Mouse (Mus musculus): ENCODE measurements around the gene Nol3.
"Not testable (repeated sequence)": the region's sequence is repeated elsewhere in the genome, so short reads cannot be mapped to it uniquely, and the experiment has no call there.

Gene Nol3

DNA sequence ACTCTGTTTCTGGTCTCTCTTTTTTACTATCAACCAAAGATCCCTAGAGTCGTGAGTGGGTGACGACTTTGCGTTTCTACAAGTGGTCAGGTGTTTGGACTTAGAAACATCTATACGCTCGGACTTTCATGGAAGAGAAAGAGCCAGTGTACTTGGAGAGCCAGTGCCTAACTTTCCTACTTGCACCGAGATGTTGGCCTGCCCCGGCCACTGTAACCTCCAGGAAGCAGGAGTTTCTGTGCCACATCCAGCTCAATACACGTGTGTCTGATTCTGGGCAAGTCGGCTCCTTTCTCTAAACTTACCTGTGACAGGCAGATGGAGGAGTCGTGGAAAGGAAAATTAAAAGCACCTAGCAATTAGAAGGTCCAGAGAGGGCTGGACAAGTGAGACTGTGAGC lies at the start of gene Nol3:
Gene Nol3 (plus strand): TSS at position 301 of the 400 bp plus-strand sequence.
- DNase-seq = no peak

DNA sequence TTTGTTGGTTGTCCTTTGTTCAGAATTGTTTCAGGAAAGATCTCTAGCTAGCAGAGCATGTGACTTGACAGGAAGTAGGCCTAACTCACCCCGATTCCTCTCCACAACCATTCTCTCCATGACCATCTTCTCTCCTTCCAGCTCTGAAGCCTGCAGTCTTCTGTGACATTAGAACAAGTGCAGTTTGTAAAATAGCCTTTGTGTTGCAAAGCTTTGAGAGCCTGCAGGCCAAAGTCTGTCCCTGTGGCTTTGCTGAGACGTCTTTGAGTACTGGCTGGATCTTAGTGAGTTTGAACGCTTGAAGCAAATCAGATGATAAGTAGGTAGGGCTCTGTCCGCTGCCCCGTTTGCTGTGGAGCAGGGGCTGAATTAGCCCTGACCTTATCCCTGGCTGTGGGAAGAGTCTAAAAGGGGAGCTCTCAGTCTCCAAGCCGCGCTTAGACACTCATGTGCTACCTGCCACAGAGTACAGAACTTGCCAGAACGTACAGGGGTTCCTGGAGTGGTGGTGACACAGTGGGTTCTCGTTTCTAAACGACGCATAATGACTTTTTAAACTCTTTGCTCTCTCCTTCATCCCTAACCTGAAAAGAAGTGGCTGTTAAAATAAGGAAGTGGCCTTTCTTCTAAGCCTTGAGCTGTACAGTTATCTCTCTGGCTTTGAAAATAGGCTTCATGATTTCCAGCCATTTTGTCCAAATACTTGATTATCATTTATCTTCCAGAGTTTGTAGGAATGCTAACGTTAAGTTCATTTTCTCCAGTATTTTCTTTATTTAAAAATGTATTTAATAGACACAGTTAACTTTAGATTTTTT lies 44.2 kb upstream of the Nol3 start:
- DNase-seq = no peak

DNA sequence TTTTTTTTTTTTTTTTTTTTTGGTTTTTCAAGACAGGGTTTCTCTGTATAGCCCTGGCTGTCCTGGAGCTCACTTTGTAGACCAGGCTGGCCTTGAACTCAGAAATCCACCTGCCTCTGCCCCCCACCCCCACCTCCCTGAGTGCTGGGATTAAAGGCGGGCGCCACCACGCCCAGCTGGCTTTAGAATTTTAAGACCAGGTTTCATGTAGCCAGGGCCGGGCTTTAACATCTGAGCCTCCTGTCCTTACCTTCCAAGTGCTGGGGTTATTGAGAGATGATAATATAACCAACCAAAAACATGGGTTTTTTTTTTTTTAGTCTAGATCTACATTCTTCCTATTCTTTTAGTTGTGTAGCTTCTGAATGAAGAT lies 43.6 kb upstream of the Nol3 start:
- DNase-seq = not testable (repeated sequence)

DNA sequence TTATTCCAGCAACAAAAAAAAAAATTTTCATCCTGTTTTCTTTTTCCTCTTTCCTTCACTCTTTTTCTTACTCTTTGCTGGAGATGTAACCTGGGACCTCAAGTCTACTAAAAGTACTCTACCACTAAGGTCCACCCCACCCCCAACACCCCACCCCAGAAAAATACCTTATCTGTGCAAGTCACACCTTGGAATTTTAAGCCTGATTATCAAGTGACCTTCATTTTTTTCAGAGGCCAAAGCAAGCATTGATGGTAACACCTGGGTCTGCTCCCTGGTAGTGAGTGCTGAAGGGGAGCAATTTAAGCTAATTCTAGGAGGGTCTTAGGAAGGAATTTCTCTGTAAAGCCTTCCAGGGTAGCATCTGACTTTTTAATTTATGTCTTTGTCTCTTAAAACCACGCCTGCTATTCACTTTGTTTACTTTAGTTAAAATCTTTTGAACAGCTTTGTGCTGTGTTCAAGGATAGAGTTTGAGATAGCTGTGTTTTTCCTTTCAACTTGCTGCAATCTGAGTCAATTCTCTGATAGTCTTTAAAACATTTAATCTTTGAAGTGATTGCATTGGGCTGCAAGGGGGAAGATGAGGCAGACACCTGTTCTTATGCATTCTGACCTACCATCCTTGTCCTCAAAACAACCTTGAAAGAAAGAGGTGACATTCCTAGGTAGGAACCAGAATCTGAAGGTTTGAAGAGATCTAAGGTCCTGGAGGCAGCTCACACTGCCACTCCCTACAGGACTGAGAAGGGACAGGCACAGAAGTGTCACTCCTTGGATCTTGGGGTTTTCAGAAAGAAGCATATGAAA lies 42.6 kb upstream of the Nol3 start:
- no peak for DNase-seq

DNA sequence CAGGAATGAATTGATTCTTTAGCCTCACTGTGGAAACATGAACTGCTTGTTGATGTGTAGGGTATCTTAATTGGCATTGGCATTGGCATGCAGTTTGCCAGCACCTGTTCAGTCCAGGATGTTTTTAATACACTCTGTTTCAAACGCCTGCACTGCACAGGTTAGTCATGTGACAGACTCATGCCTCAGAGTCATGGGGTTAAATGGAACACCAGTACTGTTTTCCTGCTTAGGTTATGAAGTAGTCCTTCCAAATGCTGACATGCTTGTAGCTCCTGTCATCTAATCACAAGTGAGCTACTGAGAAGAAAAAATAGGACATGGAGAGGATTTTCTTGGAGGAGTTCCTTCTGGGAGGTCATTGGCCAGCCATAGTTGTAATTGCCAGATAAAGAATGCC lies 40.7 kb upstream of the Nol3 start:
- no peak for DNase-seq

DNA sequence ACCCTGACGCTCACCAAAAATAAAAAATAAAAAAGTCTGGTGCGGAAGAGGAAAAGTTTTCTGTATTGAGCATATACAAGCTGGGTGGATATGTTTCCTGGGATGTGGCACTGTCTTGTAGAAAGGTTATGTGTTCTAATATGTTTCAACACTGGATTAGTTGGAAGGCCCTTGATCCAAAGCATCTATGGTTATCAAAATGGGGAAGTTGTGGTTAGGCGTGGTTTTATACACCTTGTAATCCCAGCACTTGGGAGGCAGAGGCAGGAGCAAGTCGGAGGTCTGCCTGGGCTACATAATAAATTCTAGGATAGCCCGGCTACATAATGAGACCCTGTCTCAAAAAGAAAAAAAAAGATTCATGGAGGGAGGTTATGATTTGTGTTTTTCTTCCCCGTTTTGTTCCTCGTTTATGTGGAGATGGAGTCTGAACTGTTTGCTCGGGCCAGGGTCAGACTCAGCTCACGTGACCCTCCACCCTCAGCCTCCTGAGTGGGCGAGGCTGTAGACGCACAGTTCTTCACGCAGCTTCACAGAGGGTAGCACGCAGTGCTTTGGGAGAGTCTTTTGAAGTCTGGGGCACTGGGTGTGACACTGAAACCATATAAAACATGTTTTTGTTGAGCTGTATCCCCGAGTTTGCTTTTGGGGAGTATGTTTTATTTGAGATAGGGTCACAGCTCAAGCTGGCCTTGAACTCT lies 38.3 kb upstream of the Nol3 start:
- no peak for DNase-seq

DNA sequence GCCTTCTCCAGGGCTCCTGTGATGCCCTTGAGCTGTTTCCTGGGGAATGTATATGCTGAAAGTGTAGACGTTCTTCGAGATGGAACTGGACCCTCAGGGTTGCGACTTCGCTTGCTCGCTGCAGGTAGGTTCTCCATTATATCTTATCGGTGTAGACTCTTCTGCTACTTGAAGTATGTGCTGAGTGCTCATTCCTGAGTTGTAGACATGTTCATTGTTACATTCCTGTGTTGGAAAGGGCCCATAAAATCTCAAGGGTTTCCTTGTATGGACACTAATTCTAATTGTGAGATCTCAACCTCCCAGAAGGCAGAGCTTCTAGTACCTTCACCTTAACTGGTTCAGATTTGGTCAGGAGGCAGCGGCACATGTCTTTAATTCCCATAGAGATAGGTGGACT lies 34.9 kb upstream of the Nol3 start:
- DNase-seq = no peak

DNA sequence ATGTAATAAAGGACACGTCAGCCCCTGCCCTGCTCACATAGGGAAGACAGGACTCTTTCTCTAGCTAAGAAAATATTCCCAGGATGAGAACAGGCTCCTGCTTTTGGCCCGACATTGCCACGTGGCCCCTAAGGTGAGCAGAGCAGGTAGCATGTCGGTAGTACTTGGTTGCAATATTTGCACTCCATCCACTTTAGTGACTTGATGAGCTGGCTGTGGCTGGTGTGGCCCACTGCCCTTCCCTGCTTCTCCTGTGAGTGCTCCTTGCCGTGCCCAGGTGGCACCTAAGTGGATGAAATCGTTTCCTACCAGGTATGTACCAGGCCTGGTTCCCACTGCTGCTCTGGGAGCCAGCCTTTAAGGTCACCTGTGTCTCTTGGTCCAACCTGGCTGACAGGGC lies 24.0 kb upstream of the Nol3 start:
- DNase-seq = no peak

DNA sequence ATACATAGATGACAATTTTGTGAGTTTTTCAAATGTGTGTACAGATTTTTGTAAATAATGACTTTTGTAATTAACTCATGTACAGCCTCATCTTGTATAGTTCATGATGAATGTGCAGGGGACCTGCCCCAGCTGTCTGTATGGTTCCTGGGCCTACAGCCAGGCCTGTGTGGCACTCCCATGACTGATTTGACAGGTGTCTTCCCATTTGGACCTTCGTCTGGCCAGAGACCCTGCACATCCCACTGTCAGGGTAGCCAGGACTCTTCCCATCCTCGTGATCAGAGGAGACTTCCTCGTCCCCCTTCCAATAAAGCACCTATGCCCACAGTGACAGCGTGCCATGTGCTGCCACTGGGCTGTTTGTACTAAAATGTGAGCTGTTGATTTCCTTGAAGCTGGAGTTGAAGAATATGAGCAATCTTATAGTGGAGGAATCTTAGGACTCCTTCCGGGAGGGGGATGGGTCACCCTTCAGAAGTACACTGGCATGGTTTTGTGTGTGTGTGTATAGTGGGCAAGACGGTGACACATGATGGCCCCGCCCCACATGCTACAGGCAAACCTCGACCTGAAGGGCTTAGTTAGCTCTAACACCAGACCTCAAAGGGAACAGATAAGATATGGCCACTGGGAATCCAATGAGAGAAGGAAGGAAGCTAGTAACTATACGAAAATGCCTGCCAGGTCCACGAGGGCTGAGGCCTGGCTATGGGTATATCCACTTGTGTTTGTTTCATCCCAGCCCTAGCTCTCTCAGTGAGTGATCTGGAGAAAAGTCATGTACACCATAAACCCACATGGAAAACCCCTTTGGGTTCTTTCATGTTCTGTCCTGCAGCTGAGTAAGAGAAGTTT lies 23.0 kb upstream of the Nol3 start:
- no peak for DNase-seq

DNA sequence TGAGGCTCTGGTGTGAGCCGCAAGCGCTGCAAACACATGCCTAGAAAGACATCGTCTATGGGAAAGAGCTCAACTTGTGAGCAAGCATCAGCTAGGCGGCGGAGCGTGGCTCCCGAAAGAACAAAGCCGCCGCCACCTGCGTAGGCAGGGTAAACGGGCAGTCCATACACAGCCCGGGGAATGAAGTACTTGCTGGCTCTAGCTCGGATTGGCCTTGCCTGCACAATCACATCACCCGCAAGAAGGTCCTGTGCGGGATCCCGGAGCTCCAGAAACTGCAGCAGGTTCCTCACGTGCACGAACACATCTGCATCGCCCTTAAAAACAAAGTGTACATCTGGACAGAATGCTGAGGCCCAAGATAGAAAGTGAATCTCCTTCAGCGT lies 22.2 kb upstream of the Nol3 start:
- no peak for DNase-seq

DNA sequence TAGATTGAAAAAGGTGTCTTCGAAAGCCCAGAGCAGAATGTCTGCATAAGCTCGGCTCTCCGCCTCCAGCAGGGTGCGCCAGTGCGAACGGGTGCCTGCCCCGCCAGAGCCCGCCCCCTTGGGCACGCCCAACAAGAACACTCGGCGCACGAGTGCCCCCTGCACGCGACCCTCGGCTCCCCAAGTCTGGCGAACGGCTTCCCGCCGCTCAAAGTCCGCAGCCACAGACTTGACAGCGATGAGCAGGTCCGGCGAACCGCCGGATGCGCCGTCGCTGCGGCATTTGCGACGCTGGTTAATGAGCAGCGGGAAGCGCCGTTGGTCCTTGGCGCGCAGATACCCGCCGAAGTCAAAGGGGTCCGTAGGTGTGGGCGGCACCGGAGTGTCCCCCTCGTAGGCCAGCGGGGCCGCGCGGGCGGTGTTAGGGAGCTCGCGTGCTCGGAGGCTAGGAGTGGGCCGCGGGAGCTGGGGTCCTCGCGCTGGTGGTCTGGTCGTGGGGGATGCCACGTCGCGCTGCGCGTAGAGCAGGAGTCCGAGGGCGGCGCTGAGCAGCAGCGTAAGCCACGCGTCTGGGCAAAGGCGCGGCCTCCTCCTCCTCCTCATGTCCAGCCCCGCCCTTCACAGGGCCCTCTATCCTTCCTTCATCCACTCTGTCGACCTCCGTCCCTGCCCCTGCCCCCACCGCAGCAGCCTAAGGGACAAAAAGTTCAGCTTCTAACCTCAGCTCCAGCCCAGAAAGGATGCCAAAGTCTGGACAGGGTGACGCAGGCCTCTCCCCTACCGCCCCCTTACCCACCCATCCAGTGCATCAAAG lies 21.6 kb upstream of the Nol3 start:
- peak; percentile 77 for DNase-seq

DNA sequence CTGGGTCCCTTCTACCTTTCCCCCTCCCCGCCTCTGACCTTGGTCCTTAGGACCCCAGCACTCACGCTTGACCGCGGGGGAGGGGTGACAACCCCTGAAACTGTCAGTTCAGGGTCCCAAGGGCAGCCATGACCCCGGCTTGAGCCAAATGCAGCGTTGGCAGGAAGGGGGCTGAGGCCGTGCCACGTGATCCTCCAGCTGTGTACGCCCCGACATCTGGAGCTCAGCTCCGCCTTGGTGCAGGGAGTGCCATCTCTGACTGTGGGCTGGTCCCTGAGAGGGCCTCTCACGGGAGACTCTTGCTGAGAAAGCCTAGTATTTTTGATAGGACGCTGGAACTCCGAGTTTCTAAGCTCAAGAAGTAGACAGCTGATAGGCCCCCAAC lies 21.0 kb upstream of the Nol3 start, which contains the start of gene B3gnt9:
Gene B3gnt9 (minus strand): TSS at position 188 of the 385 bp plus-strand sequence.
- no peak for DNase-seq

DNA sequence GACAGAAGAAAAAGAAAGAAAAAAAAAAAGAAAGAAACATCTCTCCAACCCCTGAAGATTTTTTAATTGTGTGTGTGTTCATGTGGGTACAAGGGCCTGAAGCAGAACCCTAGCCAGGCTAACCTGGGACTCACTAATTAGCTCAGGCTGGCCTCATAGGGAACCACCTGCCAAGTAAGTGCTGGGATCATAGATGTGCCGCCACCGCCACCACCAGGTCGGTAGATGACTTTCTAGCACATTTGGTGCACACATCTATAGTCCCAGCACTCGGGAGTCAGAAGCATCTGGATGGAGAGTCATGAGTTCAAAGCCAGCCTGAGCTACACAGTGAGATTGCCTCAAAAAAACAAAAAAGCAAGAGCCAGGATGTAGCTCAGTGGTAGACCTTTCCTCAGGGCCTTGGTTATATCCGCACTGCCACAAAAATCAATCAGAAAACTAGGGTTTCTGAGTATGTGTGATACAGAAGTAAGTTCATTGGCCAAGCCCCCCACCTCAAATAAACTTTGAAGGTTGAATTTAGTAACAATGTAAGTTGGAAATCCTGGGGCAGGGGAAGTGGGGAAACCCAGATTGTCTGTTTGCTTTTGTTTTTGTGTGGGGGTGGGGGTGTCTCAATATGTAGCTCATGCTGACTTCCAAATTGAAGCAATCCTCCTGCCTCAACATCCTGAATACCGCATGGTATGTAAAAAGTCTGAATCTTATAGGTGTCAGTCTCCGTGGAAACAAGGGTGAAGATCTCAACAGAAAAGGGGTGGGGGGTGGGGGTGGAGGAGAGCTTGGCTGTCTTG lies 18.4 kb upstream of the Nol3 start:
- no peak for DNase-seq

DNA sequence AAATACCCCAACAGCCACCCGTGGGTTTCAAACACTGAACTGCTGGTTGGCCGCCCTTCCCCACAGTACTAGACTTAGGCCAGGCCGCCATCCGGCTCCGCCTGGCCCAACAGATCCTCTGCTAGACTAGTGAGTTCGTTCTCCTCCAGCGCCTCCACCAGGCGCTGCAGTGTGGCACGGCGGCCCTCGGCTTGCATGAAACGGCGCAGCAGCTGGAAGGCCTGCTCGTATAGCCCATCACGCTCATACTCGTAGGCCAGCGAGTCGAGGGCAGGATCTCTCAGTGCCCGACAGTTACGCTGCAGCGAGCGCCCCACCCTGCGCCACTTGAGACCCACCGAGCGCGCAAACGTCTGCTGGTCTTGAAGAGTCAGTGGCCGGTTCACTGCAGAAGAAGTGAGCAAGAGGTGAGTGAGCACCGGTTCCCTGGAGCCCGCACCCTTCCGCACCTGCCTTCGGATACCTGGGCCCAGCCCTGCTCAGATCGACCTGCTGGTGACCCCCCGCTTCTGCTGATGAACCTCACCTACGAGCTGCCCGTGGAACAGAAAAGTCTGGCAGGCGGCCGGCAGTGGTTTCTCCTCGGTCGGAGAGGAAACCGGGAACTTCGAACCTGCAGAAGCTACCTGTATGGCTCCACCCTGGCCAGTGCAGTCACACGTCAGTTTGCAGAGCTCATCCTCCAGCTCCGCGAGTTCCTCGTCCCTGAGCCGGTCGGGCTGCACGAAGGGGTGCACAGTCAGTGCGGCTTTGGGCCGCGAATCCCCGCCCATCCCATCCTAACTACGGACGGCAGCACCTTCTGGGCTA lies 16.8 kb upstream of the Nol3 start:
- no peak for DNase-seq

DNA sequence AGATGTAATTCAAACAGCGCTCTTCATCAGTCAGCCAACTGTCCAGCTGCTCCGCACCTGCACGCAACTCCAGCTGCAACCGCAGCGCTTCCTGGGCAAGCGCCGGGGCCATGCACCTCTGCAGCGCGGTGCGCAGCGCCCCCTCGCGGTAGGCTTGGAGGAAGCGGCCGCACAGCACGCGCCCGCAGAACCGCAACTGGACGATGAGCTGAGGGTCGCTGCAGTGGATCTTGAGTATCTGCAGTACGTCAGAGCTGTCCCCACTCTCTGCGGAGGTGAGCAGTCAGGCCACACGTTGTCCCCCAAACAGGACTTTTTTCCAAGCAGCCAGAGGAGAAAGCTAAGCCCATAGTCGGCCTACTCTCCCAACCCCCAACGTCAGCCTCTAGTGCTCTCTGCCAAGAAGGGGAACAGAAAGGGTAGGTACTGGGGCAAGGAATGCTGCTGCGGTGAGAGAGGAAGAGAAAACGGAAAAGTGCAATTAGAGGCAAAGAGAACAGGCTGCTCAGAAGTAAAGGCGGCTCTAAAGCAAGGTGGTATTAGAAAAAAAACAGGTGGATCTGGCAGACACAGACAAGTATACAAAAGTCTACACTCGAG lies 16.1 kb upstream of the Nol3 start:
- peak; percentile 68 for DNase-seq

DNA sequence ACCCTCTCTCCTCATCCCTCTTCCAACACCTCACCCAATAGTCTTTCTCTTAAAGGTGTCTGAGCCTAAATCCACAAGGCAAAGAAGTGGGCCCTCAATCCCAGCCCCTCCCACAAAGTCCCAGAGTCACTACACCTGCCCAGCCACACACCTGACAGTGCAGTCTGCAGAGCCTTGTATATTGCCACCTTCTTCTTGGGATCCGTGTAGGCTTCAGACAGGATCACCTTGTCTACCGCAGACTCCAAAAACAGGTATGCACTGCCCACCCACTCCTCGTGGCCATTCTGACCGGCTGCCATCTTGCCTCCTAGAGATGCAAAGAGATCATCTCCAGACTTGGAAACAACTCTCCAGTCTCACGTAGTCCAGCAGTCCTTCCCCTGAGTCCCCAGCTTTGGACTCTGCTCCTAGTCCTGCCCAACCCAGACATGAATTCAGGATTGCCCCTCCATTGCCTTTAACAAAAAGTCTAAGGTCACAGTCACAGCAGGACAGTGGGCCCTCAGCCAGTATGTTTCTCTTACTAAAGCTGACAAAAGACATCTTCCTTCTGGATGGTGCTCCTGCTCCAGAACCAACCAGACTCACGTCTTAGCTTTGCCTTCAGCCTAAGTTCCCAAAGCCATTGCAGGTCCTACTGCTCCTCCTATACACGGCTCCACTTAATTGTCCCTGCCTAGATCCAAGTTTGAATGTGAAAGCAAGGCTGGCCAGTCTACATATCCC lies 15.4 kb upstream of the Nol3 start:
- DNase-seq = no peak

DNA sequence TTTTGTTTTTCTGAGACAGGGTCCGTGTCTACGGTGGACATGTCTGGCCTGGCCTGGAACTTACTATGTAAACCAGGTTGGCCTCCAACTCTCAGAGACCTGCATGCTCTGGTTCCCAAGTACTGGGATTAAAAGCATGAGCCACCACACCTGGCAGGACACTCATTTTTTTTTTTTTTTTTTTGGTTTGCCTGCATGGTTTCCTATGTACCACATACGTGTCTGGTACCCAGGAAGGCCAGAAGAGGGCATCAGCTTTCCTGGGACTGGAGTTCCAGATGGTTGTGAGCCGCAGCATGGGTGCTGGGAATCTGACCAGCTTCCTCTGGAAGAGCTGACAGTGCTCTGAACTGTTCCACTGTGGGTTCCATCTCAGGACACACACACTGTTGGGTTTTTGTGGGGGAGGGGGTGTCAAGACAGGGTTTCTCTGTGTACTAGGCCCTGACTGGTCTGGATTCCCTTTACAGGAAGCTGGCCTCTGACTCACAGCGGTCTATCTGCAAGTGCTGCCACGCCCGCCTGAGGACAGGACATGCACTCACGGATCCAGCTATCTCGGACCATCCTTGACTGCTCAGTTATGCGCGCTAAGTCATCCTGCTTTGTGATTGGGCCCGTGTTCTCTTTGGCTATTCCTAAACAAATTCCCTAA lies 14.5 kb upstream of the Nol3 start:
- DNase-seq = no peak

DNA sequence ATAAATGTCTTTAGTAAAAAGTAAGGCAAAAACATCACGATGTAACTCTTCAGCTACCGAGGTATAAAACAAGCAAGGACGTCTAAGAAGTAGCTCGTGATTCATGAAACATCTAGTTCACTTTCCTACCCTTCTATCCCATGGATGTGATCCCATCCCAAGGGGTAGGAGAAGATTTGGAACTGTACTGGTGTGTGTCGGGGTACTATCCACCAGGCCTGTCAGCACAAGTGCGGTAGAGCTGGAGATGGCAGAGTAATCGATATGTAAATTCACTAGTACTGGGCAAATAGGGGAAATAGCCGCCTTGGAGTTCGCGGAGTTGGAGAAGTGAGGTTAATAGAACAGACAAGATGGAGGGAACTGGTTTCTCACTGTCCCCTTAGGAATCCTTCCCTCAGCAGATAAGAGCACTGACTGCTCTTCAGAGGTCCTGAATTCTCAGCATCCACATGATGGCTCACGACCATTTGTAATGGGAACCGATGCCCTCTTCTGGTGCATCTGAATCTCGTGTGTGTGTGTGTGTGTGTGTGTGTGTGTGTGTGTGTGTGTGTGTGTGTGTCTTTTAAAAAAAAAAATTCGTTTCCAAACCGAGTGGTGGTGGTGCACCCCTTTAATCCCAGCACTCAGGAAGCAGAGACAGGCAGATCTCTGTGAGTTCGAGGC lies 12.6 kb upstream of the Nol3 start:
- no peak for DNase-seq
